Mouse (Mus musculus): ENCODE results near the gene Naa38.

Naa38 gene

GRCm38 (mm10) chr11:69395235-69395633 lies at the start of gene Naa38, which contains the start of gene Cyb5d1:
Gene Naa38 (plus strand): TSS chr11:69395487.
Gene Cyb5d1 (minus strand): TSS chr11:69395631.
- DNase-seq, result peak; percentile 95 to 96

- DNase-seq, result no peak
These were observed 48.8 kb upstream of the Naa38 start for GRCm38 (mm10) chr11:69346441-69346840.

GRCm38 (mm10) chr11:69356544-69356943 lies 38.7 kb upstream of the Naa38 start:
- no peak for DNase-seq

GRCm38 (mm10) chr11:69357690-69358089 lies 37.6 kb upstream of the Naa38 start:
- no peak for DNase-seq

- no peak for DNase-seq
These were observed 33.3 kb upstream of the Naa38 start for GRCm38 (mm10) chr11:69362021-69362420.

- DNase-seq, result peak in 1 of 2 experiments; percentile 21
These were observed 32.8 kb upstream of the Naa38 start for GRCm38 (mm10) chr11:69362479-69362878.

GRCm38 (mm10) chr11:69364376-69364775 lies 30.9 kb upstream of the Naa38 start:
- peak; percentile 58 to 78 for DNase-seq

- peak; percentile 97 to 99 for DNase-seq
These were observed 30.4 kb upstream of the Naa38 start for GRCm38 (mm10) chr11:69364910-69365309.

- DNase-seq, result no peak
These were observed 29.6 kb upstream of the Naa38 start for GRCm38 (mm10) chr11:69365722-69366121.

GRCm38 (mm10) chr11:69366157-69366854 lies 29.0 kb upstream of the Naa38 start:
- DNase-seq, result peak; percentile 99 to 100

GRCm38 (mm10) chr11:69366855-69367615 lies 28.3 kb upstream of the Naa38 start:
- peak in 1 of 2 experiments; percentile 48 for DNase-seq

GRCm38 (mm10) chr11:69367616-69368355 lies 27.5 kb upstream of the Naa38 start:
- peak in 1 of 2 experiments; percentile 78 for DNase-seq

GRCm38 (mm10) chr11:69368356-69369214 lies 26.7 kb upstream of the Naa38 start:
- peak; percentile 43 to 75 for DNase-seq

- peak in 1 of 2 experiments; percentile 63 for DNase-seq
These were observed 25.9 kb upstream of the Naa38 start, which contains the start of gene Chd3 for GRCm38 (mm10) chr11:69369215-69369989. Gene Chd3 (minus strand): TSS chr11:69369406.

- DNase-seq, result no peak
These were observed 25.1 kb upstream of the Naa38 start for GRCm38 (mm10) chr11:69369990-69370816.

- no peak for DNase-seq
These were observed 24.5 kb upstream of the Naa38 start for GRCm38 (mm10) chr11:69370817-69371215.

GRCm38 (mm10) chr11:69371601-69372000 lies 23.7 kb upstream of the Naa38 start:
- no peak for DNase-seq

GRCm38 (mm10) chr11:69372056-69372779 lies 23.1 kb upstream of the Naa38 start:
- DNase-seq, result peak; percentile 53 to 60

GRCm38 (mm10) chr11:69372780-69373170 lies 22.5 kb upstream of the Naa38 start:
- peak in 1 of 2 experiments; percentile 53 for DNase-seq
